Mouse (Mus musculus): ENCODE data around the gene Ppp1ca. TPM values are rescaled to one million over a fixed set of nuclear protein-coding genes. Genes with fewer than 3 reads are reported as not detected.

The Ppp1ca gene
- total RNA-seq (2023): 354 and 408 TPM in 2 replicates

GRCm38 (mm10) chr19:4191528-4192250 is at the start of gene Ppp1ca:
Gene Ppp1ca (plus strand): TSS chr19:4192065.

GRCm38 (mm10) chr19:4143759-4144268 is 48.1 kb upstream of the Ppp1ca start, which contains the start of gene Cabp4:
Gene Cabp4 (minus strand): TSS chr19:4144033.

GRCm38 (mm10) chr19:4148491-4148806 is 43.4 kb upstream of the Ppp1ca start, which contains the start of gene Coro1b:
Gene Coro1b (plus strand): TSS chr19:4148619.

GRCm38 (mm10) chr19:4153232-4153654 is 38.6 kb upstream of the Ppp1ca start, which contains the start of gene Ptprcap:
Gene Ptprcap (plus strand): TSS chr19:4153604.

GRCm38 (mm10) chr19:4162646-4163542 is 29.0 kb upstream of the Ppp1ca start, which contains the start of gene Rps6kb2:
Gene Rps6kb2 (minus strand): TSS chr19:4163354.

GRCm38 (mm10) chr19:4175368-4175947 is 16.4 kb upstream of the Ppp1ca start, which contains the start of gene Carns1:
Gene Carns1 (minus strand): TSS chr19:4175479.

GRCm38 (mm10) chr19:4190831-4191334 is 982 bp upstream of the Ppp1ca start, which contains the start of gene Tbc1d10c:
Gene Tbc1d10c (minus strand): TSS chr19:4191284.

GRCm38 (mm10) chr19:4201291-4201909 is 9.5 kb downstream of the Ppp1ca start, which contains the start of gene Rad9a:
Gene Rad9a (minus strand): TSS chr19:4201662.

GRCm38 (mm10) chr19:4214071-4214770 is 22.4 kb downstream of the Ppp1ca start, which contains the start of the genes Clcf1 and AC109138.7:
Gene Clcf1 (plus strand): TSS chr19:4214238.
Gene AC109138.7 (plus strand): TSS chr19:4214357.

GRCm38 (mm10) chr19:4231253-4232185 is 39.7 kb downstream of the Ppp1ca start, which contains the start of gene Pold4:
Gene Pold4 (plus strand): TSS chr19:4231899.

Other genes starting within 250 kb of the Ppp1ca start
- 12.3 and 13.0 TPM in 2 replicates for gene Aldh3b3, start 233.4 kb upstream of the Ppp1ca start, total RNA-seq (2023)
- 14.1 and 14.2 TPM in 2 replicates for gene Aldh3b2, start 219.7 kb upstream of the Ppp1ca start, total RNA-seq (2023)
- gene Acy3, start 205.5 kb upstream of the Ppp1ca start, total RNA-seq (2023): 0.41 and 0.82 TPM in 2 replicates
- gene Tbx10, start 199.3 kb upstream of the Ppp1ca start, total RNA-seq (2023): not detected in 2 replicates
- 4.5 and 5.4 TPM in 2 replicates for gene Nudt8, start 191.5 kb upstream of the Ppp1ca start, total RNA-seq (2023)
- gene Gm49405, start 191.4 kb upstream of the Ppp1ca start, total RNA-seq (2023): 0.59 and 0.79 TPM in 2 replicates
- 0.88 and 1.4 TPM in 2 replicates for gene Doc2g, start 188.8 kb upstream of the Ppp1ca start, total RNA-seq (2023)
- gene Ndufv1, start 179.3 kb upstream of the Ppp1ca start, total RNA-seq (2023): 40.2 and 72.5 TPM in 2 replicates
- gene Gstp1, start 154.1 kb upstream of the Ppp1ca start, total RNA-seq (2023): 38.4 and 47.3 TPM in 2 replicates
- gene Gstp2, start 146.0 kb upstream of the Ppp1ca start, total RNA-seq (2023): 12.5 and 18.8 TPM in 2 replicates
- gene Gstp3, start 132.5 kb upstream of the Ppp1ca start, total RNA-seq (2023): 4.0 and 6.2 TPM in 2 replicates
- gene Cabp2, start 110.5 kb upstream of the Ppp1ca start, total RNA-seq (2023): not detected in 2 replicates
- 295 and 307 TPM in 2 replicates for gene Cdk2ap2, start 94.9 kb upstream of the Ppp1ca start, total RNA-seq (2023)
- gene Pitpnm1, start 92.1 kb upstream of the Ppp1ca start, total RNA-seq (2023): 207 and 345 TPM in 2 replicates
- 85.4 and 90.4 TPM in 2 replicates for gene Aip, start 66.2 kb upstream of the Ppp1ca start, total RNA-seq (2023)
- 0.09 and 0.13 TPM in 2 replicates for gene Gpr152, start 52.3 kb upstream of the Ppp1ca start, total RNA-seq (2023)
- 0.27 TPM in 1 of 2 replicates, not detected in the other for gene Cabp4, start 48.0 kb upstream of the Ppp1ca start, total RNA-seq (2023)
- gene Coro1b, start 43.4 kb upstream of the Ppp1ca start, total RNA-seq (2023): 170 and 186 TPM in 2 replicates
- 6.2 and 13.3 TPM in 2 replicates for gene Ptprcap, start 38.5 kb upstream of the Ppp1ca start, total RNA-seq (2023)
- 34.6 and 55.9 TPM in 2 replicates for gene Rps6kb2, start 28.7 kb upstream of the Ppp1ca start, total RNA-seq (2023)
- 38.1 and 50.5 TPM in 2 replicates for gene Carns1, start 16.6 kb upstream of the Ppp1ca start, total RNA-seq (2023)
- 151 and 157 TPM in 2 replicates for gene Tbc1d10c, start 781 bp upstream of the Ppp1ca start, total RNA-seq (2023)
- 21.5 and 29.4 TPM in 2 replicates for gene Rad9a, start 9.6 kb downstream of the Ppp1ca start, total RNA-seq (2023)
- gene Clcf1, start 22.2 kb downstream of the Ppp1ca start, total RNA-seq (2023): 3.7 and 5.2 TPM in 2 replicates
- gene AC109138.7, start 22.3 kb downstream of the Ppp1ca start, total RNA-seq (2023): not detected in 2 replicates
- 48.2 and 61.9 TPM in 2 replicates for gene Pold4, start 39.8 kb downstream of the Ppp1ca start, total RNA-seq (2023)
- gene Ssh3, start 77.1 kb downstream of the Ppp1ca start, total RNA-seq (2023): 27.9 and 44.6 TPM in 2 replicates
- 43.5 and 55.6 TPM in 2 replicates for gene Ankrd13d, start 91.1 kb downstream of the Ppp1ca start, total RNA-seq (2023)
- gene Grk2, start 114.2 kb downstream of the Ppp1ca start, total RNA-seq (2023): 421 and 572 TPM in 2 replicates
- 112 and 155 TPM in 2 replicates for gene Kdm2a, start 206.2 kb downstream of the Ppp1ca start, total RNA-seq (2023)
- gene Rhod, start 247.4 kb downstream of the Ppp1ca start, total RNA-seq (2023): not detected in 2 replicates